Mouse (Mus musculus): ENCODE measurements around the gene Aldh3a2. TPM values are rescaled to one million over a fixed set of nuclear protein-coding genes. Genes with fewer than 3 reads are reported as not detected.

The Aldh3a2 gene
- total and polyA plus RNA-seq, 2 experiments, result 251 to 294 TPM

GRCm38 (mm10) chr11:61278445-61279077 lies 11.3 kb upstream of the Aldh3a2 start:
- WGBS, result 86% methylated on average over 8 of the region's 8 CpGs
- peaks cover 4% of the 10 kb centered on the region; the same call in 1 of the 2 replicates for H3K27me3 ChIP-seq (ENCODE audit: control insufficient read depth, insufficient read depth, low read length)
- TF ChIP-seq POLR2A (IDR thresholded peaks at IDR 0.05; ENCODE audit: extremely low read depth, insufficient read depth, low read length) (no peak), CTCF (IDR thresholded peaks at IDR 0.05; ENCODE audit: low read depth, low read length) (no peak)
- no peaks in the 10 kb centered on the region for H3K79me2 ChIP-seq (ENCODE audit: control insufficient read depth, insufficient read depth, low read length)
- no peak for DNase-seq (ENCODE audit: extremely low read depth, low read depth, low spot score)
- no peak overlapping the region for H3K27ac ChIP-seq (replicated peaks; ENCODE audit: insufficient read depth, low read depth, low read length)
- no peaks in the 10 kb centered on the region for H3K36me3 ChIP-seq (ENCODE audit: control insufficient read depth, insufficient read depth, low read length)
- no peak overlapping the region for H3K9ac ChIP-seq (ENCODE audit: low read depth, low read length)
- no peak overlapping the region for H3K4me3 ChIP-seq (ENCODE audit: insufficient read depth, low read depth, low read length)
- peaks cover 2% of the 10 kb centered on the region; the same call in 1 of the 2 replicates for H3K4me1 ChIP-seq (ENCODE audit: control insufficient read depth, insufficient read depth, low read length)

- no peak for DNase-seq (ENCODE audit: extremely low read depth, low read depth, low spot score)
- Histone ChIP-seq H3K4me1 (ENCODE audit: control insufficient read depth, insufficient read depth, low read length) (peaks cover 7% of the 10 kb centered on the region), H3K36me3 (ENCODE audit: control insufficient read depth, insufficient read depth, low read length) (no peaks in the 10 kb centered on the region), H3K79me2 (ENCODE audit: control insufficient read depth, insufficient read depth, low read length) (no peaks in the 10 kb centered on the region), H3K27me3 (ENCODE audit: control insufficient read depth, insufficient read depth, low read length) (peaks cover 4% of the 10 kb centered on the region; the same call in 1 of the 2 replicates), H3K27ac (replicated peaks; ENCODE audit: insufficient read depth, low read depth, low read length) (no peak overlapping the region), H3K4me3 (ENCODE audit: insufficient read depth, low read depth, low read length) (no peak overlapping the region), H3K9ac (ENCODE audit: low read depth, low read length) (no peak overlapping the region)
- TF ChIP-seq CTCF (IDR thresholded peaks at IDR 0.05; ENCODE audit: low read depth, low read length) (no peak), POLR2A (IDR thresholded peaks at IDR 0.05; ENCODE audit: extremely low read depth, insufficient read depth, low read length) (no peak)
- WGBS, result 85% methylated on average over 2 of the region's 2 CpGs
These were observed 10.7 kb upstream of the Aldh3a2 start for GRCm38 (mm10) chr11:61277937-61278336.

GRCm38 (mm10) chr11:61276482-61276881 lies 9.2 kb upstream of the Aldh3a2 start:
- no peaks in the 10 kb centered on the region for H3K36me3 ChIP-seq (ENCODE audit: control insufficient read depth, insufficient read depth, low read length)
- H3K79me2 ChIP-seq (ENCODE audit: control insufficient read depth, insufficient read depth, low read length), result no peaks in the 10 kb centered on the region
- H3K4me1 ChIP-seq (ENCODE audit: control insufficient read depth, insufficient read depth, low read length), result peaks cover 14% of the 10 kb centered on the region
- WGBS, result 74% methylated on average over 3 of the region's 3 CpGs
- no peak overlapping the region for H3K9ac ChIP-seq (ENCODE audit: low read depth, low read length)
- no peak for TF ChIP-seq POLR2A (IDR thresholded peaks at IDR 0.05; ENCODE audit: extremely low read depth, insufficient read depth, low read length)
- no peak for TF ChIP-seq CTCF (IDR thresholded peaks at IDR 0.05; ENCODE audit: low read depth, low read length)
- H3K27me3 ChIP-seq (ENCODE audit: control insufficient read depth, insufficient read depth, low read length), result peaks cover 4% of the 10 kb centered on the region; the same call in 1 of the 2 replicates
- H3K4me3 ChIP-seq (ENCODE audit: insufficient read depth, low read depth, low read length), result no peak overlapping the region
- no peak for DNase-seq (ENCODE audit: extremely low read depth, low read depth, low spot score)
- no peak overlapping the region for H3K27ac ChIP-seq (replicated peaks; ENCODE audit: insufficient read depth, low read depth, low read length)

GRCm38 (mm10) chr11:61275106-61275505 lies 7.8 kb upstream of the Aldh3a2 start:
- no peak for TF ChIP-seq POLR2A (IDR thresholded peaks at IDR 0.05; ENCODE audit: extremely low read depth, insufficient read depth, low read length)
- no peak for TF ChIP-seq CTCF (IDR thresholded peaks at IDR 0.05; ENCODE audit: low read depth, low read length)
- WGBS, result 19% methylated on average over 8 of the region's 8 CpGs
- H3K27me3 ChIP-seq (ENCODE audit: control insufficient read depth, insufficient read depth, low read length), result no peaks in the 10 kb centered on the region; the same call in 1 of the 2 replicates
- H3K4me3 ChIP-seq (ENCODE audit: insufficient read depth, low read depth, low read length), result no peak overlapping the region
- H3K79me2 ChIP-seq (ENCODE audit: control insufficient read depth, insufficient read depth, low read length), result no peaks in the 10 kb centered on the region
- no peaks in the 10 kb centered on the region for H3K36me3 ChIP-seq (ENCODE audit: control insufficient read depth, insufficient read depth, low read length)
- DNase-seq (ENCODE audit: extremely low read depth, low read depth, low spot score), result no peak
- no peak overlapping the region for H3K9ac ChIP-seq (ENCODE audit: low read depth, low read length)
- peaks cover 18% of the 10 kb centered on the region for H3K4me1 ChIP-seq (ENCODE audit: control insufficient read depth, insufficient read depth, low read length)
- no peak overlapping the region for H3K27ac ChIP-seq (replicated peaks; ENCODE audit: insufficient read depth, low read depth, low read length)

GRCm38 (mm10) chr11:61274421-61274820 lies 7.2 kb upstream of the Aldh3a2 start:
- Histone ChIP-seq H3K9ac (ENCODE audit: low read depth, low read length) (no peak overlapping the region), H3K36me3 (ENCODE audit: control insufficient read depth, insufficient read depth, low read length) (no peaks in the 10 kb centered on the region), H3K27me3 (ENCODE audit: control insufficient read depth, insufficient read depth, low read length) (no peaks in the 10 kb centered on the region; the same call in 1 of the 2 replicates), H3K27ac (replicated peaks; ENCODE audit: insufficient read depth, low read depth, low read length) (no peak overlapping the region), H3K79me2 (ENCODE audit: control insufficient read depth, insufficient read depth, low read length) (no peaks in the 10 kb centered on the region), H3K4me3 (ENCODE audit: insufficient read depth, low read depth, low read length) (no peak overlapping the region), H3K4me1 (ENCODE audit: control insufficient read depth, insufficient read depth, low read length) (peaks cover 23% of the 10 kb centered on the region)
- TF ChIP-seq CTCF (IDR thresholded peaks at IDR 0.05; ENCODE audit: low read depth, low read length) (no peak), POLR2A (IDR thresholded peaks at IDR 0.05; ENCODE audit: extremely low read depth, insufficient read depth, low read length) (no peak)
- DNase-seq (ENCODE audit: extremely low read depth, low read depth, low spot score), result no peak
- 43% methylated on average over 1 of the region's 1 CpGs for WGBS

GRCm38 (mm10) chr11:61273928-61274327 lies 6.7 kb upstream of the Aldh3a2 start:
- peaks cover 25% of the 10 kb centered on the region for H3K4me1 ChIP-seq (ENCODE audit: control insufficient read depth, insufficient read depth, low read length)
- H3K9ac ChIP-seq (ENCODE audit: low read depth, low read length), result no peak overlapping the region
- no peaks in the 10 kb centered on the region for H3K79me2 ChIP-seq (ENCODE audit: control insufficient read depth, insufficient read depth, low read length)
- 26% methylated on average over 2 of the region's 2 CpGs for WGBS
- no peaks in the 10 kb centered on the region for H3K36me3 ChIP-seq (ENCODE audit: control insufficient read depth, insufficient read depth, low read length)
- peak; percentile 94 for DNase-seq (ENCODE audit: extremely low read depth, low read depth, low spot score)
- no peak overlapping the region for H3K4me3 ChIP-seq (ENCODE audit: insufficient read depth, low read depth, low read length)
- no peaks in the 10 kb centered on the region; the same call in 1 of the 2 replicates for H3K27me3 ChIP-seq (ENCODE audit: control insufficient read depth, insufficient read depth, low read length)
- H3K27ac ChIP-seq (replicated peaks; ENCODE audit: insufficient read depth, low read depth, low read length), result no peak overlapping the region
- no peak for TF ChIP-seq CTCF (IDR thresholded peaks at IDR 0.05; ENCODE audit: low read depth, low read length)
- TF ChIP-seq POLR2A (IDR thresholded peaks at IDR 0.05; ENCODE audit: extremely low read depth, insufficient read depth, low read length), result no peak
